Mouse (Mus musculus) thymus, postnatal 0 days (tissue): ENCODE data around the gene Kirrel2. TPM values are rescaled to one million over a fixed set of nuclear protein-coding genes. Genes with fewer than 3 reads are reported as not detected.

Source experiments
- DNase-seq: peaks from one replicate; pipeline ENCODE4 v3.0.0-alpha.2; 2015; ENCODE audit warnings: low spot score
- polyA plus RNA-seq: library from polyadenylated mRNA; unstranded; fragments of >200 nt; fragmentation: Nextera tagmentation; extraction: Ambion mirVana; gene quantifications from 2 replicates; pipeline ENCODE4 v1.2.1, GENCODE M21; 2015

The Kirrel2 gene
- polyA plus RNA-seq, 1 experiment from 2014 or later, result 0.17 TPM

- DNase-seq, result peak; percentile 59
Measured at GRCm38 (mm10) chr7:30417856-30418255, 39.6 kb downstream of the Kirrel2 start.

- DNase-seq, result no peak
Measured at GRCm38 (mm10) chr7:30413596-30413995, 43.9 kb downstream of the Kirrel2 start, which contains the start of gene Tyrobp. Tyrobp (plus strand) TSS chr7:30413760.

DNA sequence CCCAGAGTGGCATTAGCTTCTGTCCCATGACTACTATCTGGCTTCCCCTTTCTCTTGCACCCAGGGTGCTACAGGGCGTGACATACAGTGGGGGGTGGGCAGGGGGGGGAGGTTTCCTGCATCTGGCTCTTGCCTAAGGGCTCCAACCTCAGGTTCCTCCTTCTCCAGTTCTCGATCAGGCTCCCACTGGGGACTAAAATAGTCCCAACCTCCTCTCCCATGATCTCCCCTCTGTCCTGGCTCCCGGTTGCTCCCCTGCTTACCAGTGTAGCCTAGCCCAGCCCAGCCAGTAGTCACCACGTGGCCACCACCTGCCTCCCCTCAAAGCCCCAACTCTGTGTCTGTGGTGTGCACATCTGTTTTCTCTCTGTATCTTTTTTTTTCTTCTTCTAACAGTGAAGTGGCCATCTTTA, 44.7 kb downstream of the Kirrel2 start:
- DNase-seq, result peak; percentile 31

- no peak for DNase-seq
Measured at GRCm38 (mm10) chr7:30411023-30411422, 46.5 kb downstream of the Kirrel2 start.

DNA sequence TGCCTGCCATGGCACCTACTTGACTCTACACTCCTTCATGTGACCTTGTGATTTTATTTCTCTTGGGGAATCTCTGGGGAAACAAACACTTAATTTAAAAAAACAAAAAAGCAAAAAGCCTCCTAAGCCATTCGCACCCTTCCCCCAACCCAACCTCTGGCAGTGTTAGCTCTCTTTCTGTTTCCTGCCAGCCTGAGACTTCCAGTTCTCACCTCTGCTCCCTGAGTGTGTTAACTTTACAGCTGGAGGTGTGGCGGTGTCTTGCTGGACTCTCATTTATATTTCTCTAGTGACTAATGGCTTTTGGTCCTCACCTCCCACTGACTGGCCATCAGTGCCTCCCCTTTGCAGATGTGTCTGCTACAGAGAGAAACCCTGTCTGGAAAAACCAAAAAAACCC, 47.7 kb downstream of the Kirrel2 start:
- no peak for DNase-seq

DNA sequence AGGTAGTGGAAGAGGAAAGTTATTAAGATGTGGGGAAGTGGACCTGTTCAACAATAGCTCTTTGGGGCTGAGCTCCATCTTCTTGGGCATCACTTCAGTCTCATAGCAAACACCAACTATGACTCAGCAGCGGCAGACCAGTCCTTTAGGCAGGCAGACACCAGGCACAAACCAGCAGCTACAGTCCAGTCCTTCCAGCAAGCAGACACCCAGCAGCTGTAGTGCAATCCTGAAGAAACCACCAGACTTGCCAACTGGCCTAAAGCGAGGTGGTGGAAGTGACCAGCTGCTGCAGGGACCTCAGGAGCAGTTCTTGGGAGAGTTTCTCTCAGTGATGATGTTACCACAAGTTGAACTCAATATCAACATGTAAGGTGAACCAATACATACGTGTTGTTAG, 48.9 kb downstream of the Kirrel2 start:
- no peak for DNase-seq

DNA sequence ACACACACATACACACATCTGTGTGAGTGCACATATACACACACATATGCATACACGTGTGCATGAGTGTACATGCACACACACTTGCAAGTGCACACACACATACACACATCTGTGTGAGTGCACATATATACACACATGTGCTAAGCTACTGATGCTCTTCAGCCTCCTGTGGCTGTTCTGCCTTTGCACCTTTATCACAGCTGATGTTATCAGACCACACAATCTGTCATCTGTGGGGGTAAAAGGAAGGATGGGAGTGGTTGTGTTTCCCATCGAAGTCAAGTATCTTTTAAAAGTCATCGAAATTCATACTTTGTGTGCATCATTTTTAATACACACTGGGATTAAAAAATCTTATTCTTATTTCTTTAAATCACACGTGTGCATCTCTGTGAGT, 55.1 kb downstream of the Kirrel2 start:
- no peak for DNase-seq

DNA sequence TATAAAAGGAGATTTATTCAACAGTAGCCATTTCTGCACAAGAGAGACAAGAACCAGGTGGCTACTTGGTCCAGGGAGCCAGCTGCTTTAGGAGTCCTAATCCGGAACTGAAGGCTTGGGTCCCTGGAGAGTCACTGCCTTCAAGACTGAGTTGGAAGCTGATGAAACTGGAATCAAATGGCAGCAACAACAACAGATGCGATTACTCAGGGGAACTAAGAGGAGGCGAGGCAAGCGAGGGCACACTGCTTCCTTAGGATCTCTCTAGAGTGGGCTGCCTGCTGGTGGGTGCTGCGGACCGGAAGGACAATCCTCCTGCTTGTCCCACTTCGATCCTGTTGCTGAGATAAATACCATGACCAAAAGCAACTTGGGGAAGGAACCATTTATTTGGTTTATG, 57.8 kb downstream of the Kirrel2 start:
- no peak for DNase-seq

Other genes with a start within 250 kb of the Kirrel2 start
- gene Polr2i, start 225.7 kb downstream of the Kirrel2 start, polyA plus RNA-seq, result 134 and 137 TPM in 2 replicates
- 149 and 155 TPM in 2 replicates for gene Tbcb, start 225.4 kb downstream of the Kirrel2 start, polyA plus RNA-seq
- 0.26 and 0.78 TPM in 2 replicates for gene Ovol3, start 222.0 kb downstream of the Kirrel2 start, polyA plus RNA-seq
- gene Thap8, start 177.6 kb downstream of the Kirrel2 start, polyA plus RNA-seq, result 0.19 and 0.23 TPM in 2 replicates
- gene Wdr62, start 177.3 kb downstream of the Kirrel2 start, polyA plus RNA-seq, result 6.4 and 7.8 TPM in 2 replicates
- gene Clip3, start 166.0 kb downstream of the Kirrel2 start, polyA plus RNA-seq, result 1.2 and 1.9 TPM in 2 replicates
- 71.3 and 71.8 TPM in 2 replicates for gene Alkbh6, start 149.0 kb downstream of the Kirrel2 start, polyA plus RNA-seq
- 7.6 and 9.5 TPM in 2 replicates for gene Syne4, start 142.9 kb downstream of the Kirrel2 start, polyA plus RNA-seq
- gene E130208F15Rik, start 135.9 kb downstream of the Kirrel2 start, polyA plus RNA-seq, result 0.68 and 2.0 TPM in 2 replicates
- 19.0 and 22.7 TPM in 2 replicates for gene Sdhaf1, start 133.8 kb downstream of the Kirrel2 start, polyA plus RNA-seq
- 0.14 and 0.18 TPM in 2 replicates for gene Lrfn3, start 94.9 kb downstream of the Kirrel2 start, polyA plus RNA-seq
- gene Tyrobp, start 43.9 kb downstream of the Kirrel2 start, polyA plus RNA-seq, result 112 and 116 TPM in 2 replicates
- 110 and 139 TPM in 2 replicates for gene Hcst, start 37.8 kb downstream of the Kirrel2 start, polyA plus RNA-seq
- gene Nfkbid, start 36.0 kb downstream of the Kirrel2 start, polyA plus RNA-seq, result 20.2 and 20.3 TPM in 2 replicates
- gene Aplp1, start 12.2 kb downstream of the Kirrel2 start, polyA plus RNA-seq, result 1.3 and 2.8 TPM in 2 replicates
- 0.29 and 0.46 TPM in 2 replicates for gene Nphs1, start 625 bp upstream of the Kirrel2 start, polyA plus RNA-seq
- gene Prodh2, start 35.9 kb upstream of the Kirrel2 start, polyA plus RNA-seq, result not detected in 2 replicates
- 3.6 and 4.6 TPM in 2 replicates for gene Arhgap33, start 77.4 kb upstream of the Kirrel2 start, polyA plus RNA-seq
- gene Hspb6, start 94.5 kb upstream of the Kirrel2 start, polyA plus RNA-seq, result 6.9 and 7.5 TPM in 2 replicates
- 3.6 and 5.2 TPM in 2 replicates for gene Proser3, start 94.6 kb upstream of the Kirrel2 start, polyA plus RNA-seq
- 91.1 and 96.6 TPM in 2 replicates for gene Lin37, start 102.1 kb upstream of the Kirrel2 start, polyA plus RNA-seq
- gene U2af1l4, start 105.6 kb upstream of the Kirrel2 start, polyA plus RNA-seq, result 101 and 112 TPM in 2 replicates
- gene Gm49396, start 105.7 kb upstream of the Kirrel2 start, polyA plus RNA-seq, result 8.4 and 9.8 TPM in 2 replicates
- 203 and 204 TPM in 2 replicates for gene Psenen, start 105.9 kb upstream of the Kirrel2 start, polyA plus RNA-seq
- 4.0 and 7.8 TPM in 2 replicates for gene Igflr1, start 107.7 kb upstream of the Kirrel2 start, polyA plus RNA-seq
- gene Kmt2b, start 131.0 kb upstream of the Kirrel2 start, polyA plus RNA-seq, result 7.2 and 9.3 TPM in 2 replicates
- gene Zbtb32, start 141.2 kb upstream of the Kirrel2 start, polyA plus RNA-seq, result 0.31 and 0.32 TPM in 2 replicates
- gene Upk1a, start 155.2 kb upstream of the Kirrel2 start, polyA plus RNA-seq, result 0.75 and 0.90 TPM in 2 replicates
- 989 and 1,078 TPM in 2 replicates for gene Cox6b1, start 168.5 kb upstream of the Kirrel2 start, polyA plus RNA-seq
- gene Etv2, start 178.2 kb upstream of the Kirrel2 start, polyA plus RNA-seq, result not detected in 2 replicates
- gene Rbm42, start 192.6 kb upstream of the Kirrel2 start, polyA plus RNA-seq, result 151 and 153 TPM in 2 replicates
- gene Haus5, start 207.3 kb upstream of the Kirrel2 start, polyA plus RNA-seq, result 50.2 and 51.0 TPM in 2 replicates
- gene Pmis2, start 213.9 kb upstream of the Kirrel2 start, polyA plus RNA-seq, result not detected in 2 replicates
- gene 2200002J24Rik, start 241.2 kb upstream of the Kirrel2 start, polyA plus RNA-seq, result 0.81 and 1.2 TPM in 2 replicates